Mouse (Mus musculus) heart, postnatal 0 days (tissue): ENCODE data around the gene Ndufa10.

Experiments
- CTCF ChIP-seq: IDR thresholded peaks from 2 replicates; pipeline ENCODE4 v1.5.1; 2016; ENCODE audit warnings: antibody characterized with exemption, control low read depth, low read depth
- EP300 ChIP-seq: IDR thresholded peaks from 2 replicates; pipeline ENCODE4 v1.6.1; 2016; ENCODE audit warnings: antibody characterized with exemption, low read depth

DNA sequence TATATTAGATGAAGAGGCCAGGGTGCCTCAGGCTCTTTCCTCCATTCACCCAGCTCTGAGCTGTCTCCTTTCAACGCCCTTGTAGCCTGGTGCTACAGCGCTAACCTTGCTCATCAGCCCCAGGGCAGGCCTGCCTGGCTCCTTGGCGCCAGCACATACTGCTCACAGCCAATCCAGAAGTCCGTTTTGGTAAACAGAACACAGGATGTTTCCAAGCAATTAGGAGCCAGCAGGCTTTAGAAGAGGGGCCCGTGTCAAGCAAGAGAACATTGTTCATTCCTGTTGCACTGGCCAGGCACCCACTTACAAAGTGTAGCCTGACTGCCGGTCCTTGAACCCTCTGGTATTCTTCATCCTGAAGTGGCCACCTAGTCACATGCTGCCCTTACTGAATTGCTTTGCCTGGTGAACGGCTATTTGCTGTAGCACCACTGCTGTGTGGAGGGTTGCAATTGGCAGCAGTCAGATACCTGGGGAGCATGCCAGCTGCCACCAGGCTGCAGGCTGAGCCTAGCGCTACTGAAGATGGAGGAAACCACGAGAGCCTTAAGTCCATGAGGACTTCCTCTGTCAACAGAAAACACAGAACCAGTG lies 35.9 kb downstream of the Ndufa10 start:
- TF ChIP-seq CTCF (no peak), EP300 (no peak)
